Mouse (Mus musculus) myocyte (in vitro differentiated cells): ENCODE results near the gene D230025D16Rik. TPM values are rescaled to one million over a fixed set of nuclear protein-coding genes. Genes with fewer than 3 reads are reported as not detected.

Source experiments
- H3K27me3 ChIP-seq: one replicate; pipeline ENCODE4 v1.6.1; 2011; ENCODE audit not compliant: control insufficient read depth, insufficient read depth, insufficient read length
- H3K36me3 ChIP-seq: one replicate; pipeline ENCODE4 v1.6.1; 2011; ENCODE audit not compliant: control insufficient read depth, insufficient read depth
- H3K4me2 ChIP-seq: one replicate; pipeline ENCODE4 v1.6.1; 2011; ENCODE audit warnings: low read depth, control low read depth
- H3K4me3 ChIP-seq: one replicate; pipeline ENCODE4 v1.5.1; 2011; ENCODE audit warnings: mild to moderate bottlenecking, control low read depth, moderate library complexity
- H3K79me2 ChIP-seq: one replicate; pipeline ENCODE4 v1.6.1; 2011; ENCODE audit not compliant: control insufficient read depth, insufficient read depth
- H3ac ChIP-seq: one replicate; pipeline ENCODE4 v1.6.1; 2011; ENCODE audit not compliant: control insufficient read depth, insufficient read length
- CEBPB ChIP-seq: IDR thresholded peaks from 2 replicates; pipeline ENCODE4 v1.6.1; 2011; ENCODE audit warnings: mild to moderate bottlenecking, moderate library complexity; ENCODE audit not compliant: poor library complexity, insufficient read depth, severe bottlenecking
- E2F4 ChIP-seq: IDR thresholded peaks from one replicate; pipeline ENCODE4 v1.6.1; 2011; ENCODE audit warnings: mild to moderate bottlenecking, control low read depth, moderate library complexity; ENCODE audit not compliant: insufficient read depth
- MAX ChIP-seq: IDR thresholded peaks from one replicate; pipeline ENCODE4 v1.6.1; 2011; ENCODE audit warnings: low read depth, mild to moderate bottlenecking, control low read depth
- MYOD1 ChIP-seq, 3 experiments: IDR thresholded peaks; one replicate each; pipeline ENCODE4 v1.6.1; 2011; ENCODE audit warnings: control low read depth in 2 of 3, low read depth in 2 of 3, mild to moderate bottlenecking in 2 of 3, moderate library complexity in 1 of 3; ENCODE audit not compliant: insufficient read length in 2 of 3, control insufficient read depth in 1 of 3
- MYOG ChIP-seq, 3 experiments: IDR thresholded peaks; one replicate each; pipeline ENCODE4 v1.6.1; 2011; ENCODE audit warnings: control low read depth in 2 of 3, low read depth in 2 of 3, mild to moderate bottlenecking in 2 of 3; ENCODE audit not compliant: insufficient read length in 2 of 3, control insufficient read depth in 1 of 3, insufficient read depth in 1 of 3
- POLR2A ChIP-seq: IDR thresholded peaks from one replicate; pipeline ENCODE4 v1.6.1; 2011; ENCODE audit warnings: low read depth, mild to moderate bottlenecking, control low read depth, moderate library complexity; ENCODE audit not compliant: insufficient read length
- POLR2AphosphoS2 ChIP-seq: IDR thresholded peaks from one replicate; pipeline ENCODE4 v1.6.1; 2011; ENCODE audit warnings: low read depth, control low read depth; ENCODE audit not compliant: insufficient read length
- REST ChIP-seq: IDR thresholded peaks from one replicate; pipeline ENCODE4 v1.6.1; 2011; ENCODE audit warnings: mild to moderate bottlenecking, control low read depth, moderate library complexity; ENCODE audit not compliant: insufficient read depth, insufficient read length
- SRF ChIP-seq: IDR thresholded peaks from one replicate; pipeline ENCODE4 v1.6.1; 2011; ENCODE audit warnings: low read depth; ENCODE audit not compliant: control insufficient read depth, insufficient read length
- TCF12 ChIP-seq: IDR thresholded peaks from one replicate; pipeline ENCODE4 v1.6.1; 2011; ENCODE audit warnings: mild to moderate bottlenecking, control low read depth; ENCODE audit not compliant: poor library complexity, insufficient read depth, severe bottlenecking
- TCF3 ChIP-seq: IDR thresholded peaks from one replicate; pipeline ENCODE4 v1.6.1; 2011; ENCODE audit warnings: low read depth, control low read depth; ENCODE audit not compliant: insufficient read length
- USF1 ChIP-seq: IDR thresholded peaks from one replicate; pipeline ENCODE4 v1.6.1; 2011; ENCODE audit warnings: low read depth, mild to moderate bottlenecking, control low read depth, moderate library complexity
- polyA plus RNA-seq: library from polyadenylated mRNA; unstranded; fragments of >200 nt; fragmentation: generic; extraction: Trizol; gene quantifications from one replicate; pipeline ENCODE4 v1.2.1, GENCODE M21; 2012; ENCODE audit warnings: missing spikeins

D230025D16Rik gene
- polyA plus RNA-seq, 1 experiment, result 16.6 TPM

- H3K79me2 ChIP-seq, result no peaks in the 10 kb centered on the region
- H3K36me3 ChIP-seq, result peaks cover 19% of the 10 kb centered on the region
- TF ChIP-seq USF1 (no peak), TCF12 (no peak), MYOG (IDR thresholded peaks at IDR 0.05; ENCODE audit: control insufficient read depth in 1 of 3, insufficient read depth in 1 of 3, insufficient read length in 2 of 3, low read depth in 2 of 3) (no peak), MYOD1 (IDR thresholded peaks at IDR 0.05; ENCODE audit: control insufficient read depth in 1 of 3, insufficient read length in 2 of 3, low read depth in 2 of 3) (no peak), E2F4 (no peak), CEBPB (no peak), TCF3 (no peak), MAX (no peak), POLR2AphosphoS2 (no peak), POLR2A (no peak), SRF (no peak), REST (no peak)
- H3K4me2 ChIP-seq, result no peak overlapping the region
- no peak overlapping the region for H3ac ChIP-seq
- H3K4me3 ChIP-seq, result no peak overlapping the region
- no peaks in the 10 kb centered on the region for H3K27me3 ChIP-seq
Measured at GRCm38 (mm10) chr8:105237442-105238142, 12.6 kb downstream of the D230025D16Rik start.

- H3K36me3 ChIP-seq, result peaks cover 23% of the 10 kb centered on the region
- TF ChIP-seq E2F4 (no peak), MYOG (IDR thresholded peaks at IDR 0.05; ENCODE audit: control insufficient read depth in 1 of 3, insufficient read depth in 1 of 3, insufficient read length in 2 of 3, low read depth in 2 of 3) (no peak), MYOD1 (IDR thresholded peaks at IDR 0.05; ENCODE audit: control insufficient read depth in 1 of 3, insufficient read length in 2 of 3, low read depth in 2 of 3) (no peak), POLR2AphosphoS2 (no peak), CEBPB (no peak), SRF (no peak), REST (no peak), TCF3 (no peak), MAX (no peak), USF1 (no peak), POLR2A (no peak), TCF12 (no peak)
- H3K27me3 ChIP-seq, result no peaks in the 10 kb centered on the region
- no peak overlapping the region for H3K4me3 ChIP-seq
- H3K79me2 ChIP-seq, result no peaks in the 10 kb centered on the region
- no peak overlapping the region for H3K4me2 ChIP-seq
- H3ac ChIP-seq, result no peak overlapping the region
Measured at GRCm38 (mm10) chr8:105241016-105241415, 16.1 kb downstream of the D230025D16Rik start.

GRCm38 (mm10) chr8:105251954-105252353 is 27.0 kb downstream of the D230025D16Rik start:
- Histone ChIP-seq H3K4me3 (no peak overlapping the region), H3K4me2 (no peak overlapping the region), H3K79me2 (no peaks in the 10 kb centered on the region), H3K36me3 (peaks cover 20% of the 10 kb centered on the region), H3ac (no peak overlapping the region), H3K27me3 (no peaks in the 10 kb centered on the region)
- TF ChIP-seq E2F4 (no peak), REST (no peak), TCF3 (no peak), CEBPB (no peak), MAX (no peak), POLR2AphosphoS2 (no peak), USF1 (no peak), SRF (no peak), MYOG (IDR thresholded peaks at IDR 0.05; ENCODE audit: control insufficient read depth in 1 of 3, insufficient read depth in 1 of 3, insufficient read length in 2 of 3, low read depth in 2 of 3) (no peak), MYOD1 (IDR thresholded peaks at IDR 0.05; ENCODE audit: control insufficient read depth in 1 of 3, insufficient read length in 2 of 3, low read depth in 2 of 3) (no peak), TCF12 (no peak), POLR2A (no peak)

- Histone ChIP-seq H3K36me3 (peaks cover 20% of the 10 kb centered on the region), H3K4me2 (peak overlapping the region; percentile 49), H3K4me3 (no peak overlapping the region)
Measured at GRCm38 (mm10) chr8:105252680-105253537, 28.0 kb downstream of the D230025D16Rik start.

More at GRCm38 (mm10) chr8:105252680-105253537, 28.0 kb downstream of the D230025D16Rik start:
- peak in 1 of 3 experiments; percentile 20 for TF ChIP-seq MYOG (IDR thresholded peaks at IDR 0.05; ENCODE audit: control insufficient read depth in 1 of 3, insufficient read depth in 1 of 3, insufficient read length in 2 of 3, low read depth in 2 of 3)
- TF ChIP-seq POLR2AphosphoS2, result peak; percentile 35
- no peak for TF ChIP-seq E2F4
- TF ChIP-seq POLR2A, result no peak
- no peak for TF ChIP-seq TCF3
- TF ChIP-seq MYOD1 (IDR thresholded peaks at IDR 0.05; ENCODE audit: control insufficient read depth in 1 of 3, insufficient read length in 2 of 3, low read depth in 2 of 3), result peak in 2 of 3 experiments; percentile 64 to 69
- H3ac ChIP-seq, result no peak overlapping the region
- H3K79me2 ChIP-seq, result no peaks in the 10 kb centered on the region
- H3K27me3 ChIP-seq, result no peaks in the 10 kb centered on the region
